Mouse (Mus musculus) left cerebral cortex, adult 18-20 months (tissue): ENCODE results near the gene Car15. TPM values are rescaled to one million over a fixed set of nuclear protein-coding genes. Genes with fewer than 3 reads are reported as not detected.

ENCODE experiments used
- DNase-seq, 2 experiments: peaks; one replicate each; pipeline ENCODE4 v3.0.0; 2021 to 2022; ENCODE audit warnings: low spot score in 2 of 2, mixed read lengths in 1 of 2
- total RNA-seq, 2 experiments: library from RNA; stranded (reverse); gene quantifications; 2 replicates each; pipeline ENCODE4 v1.2.3; 2021

The Car15 gene
- total RNA-seq, 2 experiments from 2014 or later = 8.9 to 9.1 TPM

GRCm38 (mm10) chr16:17833681-17834399, 4.3 kb downstream of the Car15 start:
- DNase-seq = peak; percentile 47 to 73

- peak; percentile 43 to 61 for DNase-seq
Measured at GRCm38 (mm10) chr16:17833321-17833680, 4.9 kb downstream of the Car15 start.

GRCm38 (mm10) chr16:17832821-17833220, 5.3 kb downstream of the Car15 start, which contains the start of gene B830017H08Rik:
B830017H08Rik (plus strand) TSS chr16:17833121.
- DNase-seq = no peak

- no peak for DNase-seq
Measured at GRCm38 (mm10) chr16:17831781-17832180, 6.4 kb downstream of the Car15 start.

GRCm38 (mm10) chr16:17830385-17831178, 7.6 kb downstream of the Car15 start:
- no peak for DNase-seq

- no peak for DNase-seq
Measured at GRCm38 (mm10) chr16:17828867-17829266, 9.3 kb downstream of the Car15 start.

- no peak for DNase-seq
Measured at GRCm38 (mm10) chr16:17828229-17828628, 9.9 kb downstream of the Car15 start.

GRCm38 (mm10) chr16:17826500-17826899, 11.7 kb downstream of the Car15 start:
- no peak for DNase-seq

GRCm38 (mm10) chr16:17816528-17816927, 21.6 kb downstream of the Car15 start:
- no peak for DNase-seq

GRCm38 (mm10) chr16:17815411-17816402, 22.5 kb downstream of the Car15 start:
- peak; percentile 43 to 55 for DNase-seq

GRCm38 (mm10) chr16:17813173-17813572, 25.0 kb downstream of the Car15 start:
- DNase-seq = no peak

- no peak for DNase-seq
Measured at GRCm38 (mm10) chr16:17812120-17812519, 26.0 kb downstream of the Car15 start.

- no peak for DNase-seq
Measured at GRCm38 (mm10) chr16:17809711-17810110, 28.5 kb downstream of the Car15 start.

GRCm38 (mm10) chr16:17809125-17809524, 29.0 kb downstream of the Car15 start:
- no peak for DNase-seq

- DNase-seq = peak; percentile 82 to 90
Measured at GRCm38 (mm10) chr16:17807192-17808009, 30.8 kb downstream of the Car15 start.

GRCm38 (mm10) chr16:17806581-17807191, 31.5 kb downstream of the Car15 start:
- DNase-seq = no peak

GRCm38 (mm10) chr16:17804982-17805381, 33.2 kb downstream of the Car15 start:
- DNase-seq = no peak

- DNase-seq = no peak
Measured at GRCm38 (mm10) chr16:17804449-17804912, 33.7 kb downstream of the Car15 start.

- no peak for DNase-seq
Measured at GRCm38 (mm10) chr16:17803675-17804448, 34.3 kb downstream of the Car15 start.
